ENCODE assay signal across 21 mouse cellular contexts in the genomic region with DNA sequence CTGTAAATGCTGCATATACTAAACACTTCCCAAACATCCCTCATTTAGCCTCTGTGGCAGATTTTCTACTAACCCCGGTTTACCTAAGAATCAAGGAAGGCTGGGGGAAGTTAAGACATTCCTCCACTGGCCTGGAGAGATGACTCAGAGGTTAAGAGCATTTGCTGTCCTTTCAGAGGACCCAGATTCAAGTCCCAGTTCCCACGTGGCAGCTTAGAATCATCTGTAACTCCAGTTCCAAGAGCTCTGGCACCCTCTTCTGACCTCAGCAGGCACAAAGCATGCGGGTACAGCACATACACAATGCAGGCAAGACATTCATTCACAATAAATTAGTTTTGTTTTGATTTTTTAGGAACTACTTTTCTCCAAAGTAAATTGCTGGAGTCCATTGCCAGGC. TPM values are rescaled to one million over a fixed set of nuclear protein-coding genes. Genes with fewer than 3 reads are reported as not detected.
A peak's percentile ranks its signal among the peaks of the same experiment; 100 is the strongest.
DNase-seq lines count a peak whose midpoint lies in the region; ATAC-seq and TF ChIP-seq lines count a peak whose summit lies in the region.
"Had no signal": no experiment of that assay in that cellular context is flagged by ENCODE, and none has a peak within 500 bp of the region (broad histone marks: within the 10 kb centered on the region; RNA-seq: fewer than 3 reads in every experiment).

No protein-coding gene starts in this region.

- H3K4me3 ChIP-seq in lung, adult 2 months (replicated peaks; ENCODE audit: extremely low read depth, low read depth, low read length): no peak overlapping the region
- no peak overlapping the region for H3K4me3 ChIP-seq in forebrain, embryonic 14.5 days (ENCODE audit: low read depth, low read length)
- H3K4me3 ChIP-seq: forebrain, embryonic 15.5 days; heart, embryonic 10.5 days; lung, embryonic 15.5 days; megakaryocyte, embryonic 14.5 days; neural tube, embryonic 13.5 days had no signal

- WGBS in lung, adult 2 months: 43% methylated on average over 3 of the region's 3 CpGs
- WGBS in forebrain, embryonic 14.5 days: 45% methylated on average over 3 of the region's 3 CpGs

- H3K9ac ChIP-seq in forebrain, embryonic 14.5 days (ENCODE audit: low read length): no peak overlapping the region
- H3K9ac ChIP-seq: forebrain, embryonic 15.5 days; lung, embryonic 15.5 days; neural tube, embryonic 13.5 days had no signal

- DNase-seq in CD4-positive, CD25-positive, alpha-beta regulatory T cell, adult 2 months (ENCODE audit: low read depth, low spot score): peak; percentile 36
- no peak for DNase-seq in lung, adult 2 months
- no peak for DNase-seq in lung, postnatal 10 days
- peak; percentile 26 for DNase-seq in ZHBTc4 (ENCODE audit: low read depth, low spot score)
- DNase-seq in cerebellum, adult 11-12 months: no peak
- no peak for DNase-seq in cerebellum, adult 8-10 months
- no peak for DNase-seq in forebrain, embryonic 14.5 days (ENCODE audit: low spot score)
- DNase-seq: adrenal gland, adult 8-10 months; cerebellum, adult 9-10 months; heart, postnatal 36 days; right cerebral cortex, postnatal 4 days; thymus, adult 2 months had no signal

- TF ChIP-seq CTCF in lung, adult 2 months (IDR thresholded peaks at IDR 0.05; ENCODE audit: insufficient read depth, low read length): 0 out of 2 replicates have a peak, but pooled peaks have one; percentile 7

- peaks cover 19% of the 10 kb centered on the region for H3K4me1 ChIP-seq in lung, adult 2 months (ENCODE audit: control insufficient read depth, insufficient read depth, low read length)
- peaks cover 15% of the 10 kb centered on the region for H3K4me1 ChIP-seq in forebrain, embryonic 14.5 days (ENCODE audit: control insufficient read depth, insufficient read depth, low read length)

- ATAC-seq in CD4-positive, CD25-positive, alpha-beta regulatory T cell, adult 4 months: no peak
- no peak for ATAC-seq in forebrain, embryonic 14.5 days
- ATAC-seq: forebrain, embryonic 15.5 days; hindbrain, postnatal 0 days had no signal

- no peaks in the 10 kb centered on the region for H3K36me3 ChIP-seq in forebrain, embryonic 14.5 days (ENCODE audit: control insufficient read depth, insufficient read depth, low read length)
- H3K36me3 ChIP-seq: forebrain, embryonic 15.5 days; heart, embryonic 10.5 days; lung, embryonic 15.5 days; neural tube, embryonic 13.5 days had no signal

- TF ChIP-seq POLR2A in lung, adult 2 months (IDR thresholded peaks at IDR 0.05; ENCODE audit: borderline replicate concordance, extremely low read depth, low read depth, low read length): no peak

- no peaks in the 10 kb centered on the region for H3K9me3 ChIP-seq in forebrain, embryonic 14.5 days (replicated peaks; ENCODE audit: control insufficient read depth, low read length)
- H3K9me3 ChIP-seq: forebrain, embryonic 15.5 days; heart, embryonic 10.5 days; lung, embryonic 15.5 days; megakaryocyte, embryonic 14.5 days; neural tube, embryonic 13.5 days had no signal

- no peaks in the 10 kb centered on the region for H3K27me3 ChIP-seq in forebrain, embryonic 14.5 days (replicated peaks; ENCODE audit: control insufficient read depth, insufficient read depth, low read length)
- H3K27me3 ChIP-seq: forebrain, embryonic 15.5 days; lung, embryonic 15.5 days; megakaryocyte, embryonic 14.5 days; neural tube, embryonic 13.5 days had no signal

- H3K27ac ChIP-seq in forebrain, embryonic 14.5 days (ENCODE audit: low read depth, low read length): no peak overlapping the region
- H3K27ac ChIP-seq: forebrain, embryonic 15.5 days; hindbrain, postnatal 0 days; neural tube, embryonic 13.5 days had no signal

- H3K4me2 ChIP-seq in forebrain, embryonic 14.5 days (ENCODE audit: low read length): no peak overlapping the region
- H3K4me2 ChIP-seq: forebrain, embryonic 15.5 days; lung, embryonic 15.5 days; neural tube, embryonic 13.5 days had no signal

RNA-seq across cellular contexts. Expression of gene Arl6ip5, which starts 1.3 kb away (rescaled TPM):
- polyA plus RNA-seq in CD4-positive, CD25-positive, alpha-beta regulatory T cell, adult 4 months (2017; shearing (Covaris generic)): 100 to 1,000 TPM; 189 to 278 TPM
- polyA plus RNA-seq in lung, adult 2 months (2012; rRNA removed): 63.2 and 80.0 TPM in 2 replicates
- polyA plus RNA-seq in forebrain, embryonic 14.5 days (2014; fragmentation: Nextera tagmentation; extraction: Ambion mirVana): 72.5 and 79.2 TPM in 2 replicates

RNA-seq across cellular contexts. Expression of gene Uba3, which starts 3.8 kb away (rescaled TPM):
- polyA plus RNA-seq in CD4-positive, CD25-positive, alpha-beta regulatory T cell, adult 4 months (2017; shearing (Covaris generic)): 10 to 100 TPM; 43.0 TPM
- 7.1 and 14.6 TPM in 2 replicates for polyA plus RNA-seq in lung, adult 2 months (2012; rRNA removed)
- polyA plus RNA-seq in forebrain, embryonic 14.5 days (2014; fragmentation: Nextera tagmentation; extraction: Ambion mirVana): 96.4 and 119 TPM in 2 replicates

RNA-seq across cellular contexts. Expression of gene Tmf1, which starts 30.3 kb away (rescaled TPM):
- 10 to 100 TPM; 41.0 to 50.8 TPM for polyA plus RNA-seq in CD4-positive, CD25-positive, alpha-beta regulatory T cell, adult 4 months (2017; shearing (Covaris generic))
- 3.1 and 3.8 TPM in 2 replicates for polyA plus RNA-seq in lung, adult 2 months (2012; rRNA removed)
- polyA plus RNA-seq in forebrain, embryonic 14.5 days (2014; fragmentation: Nextera tagmentation; extraction: Ambion mirVana): 30.9 and 36.3 TPM in 2 replicates

RNA-seq across cellular contexts. Expression of gene Lmod3, which starts 43.4 kb away (rescaled TPM):
- polyA plus RNA-seq in CD4-positive, CD25-positive, alpha-beta regulatory T cell, adult 4 months (2017; shearing (Covaris generic)): under 1 TPM in 1 of 2 experiments, not detected in 1; 0.24 TPM
- polyA plus RNA-seq in lung, adult 2 months (2012; rRNA removed): 0.22 and 2.0 TPM in 2 replicates
- not detected in 2 replicates for polyA plus RNA-seq in forebrain, embryonic 14.5 days (2014; fragmentation: Nextera tagmentation; extraction: Ambion mirVana)
- polyA plus RNA-seq: hindbrain, postnatal 0 days; kidney, embryonic 14.5 days; midbrain, postnatal 0 days had no signal

Comparison
In these comparisons a context has a peak if more than half of its experiments do, and no peak if none do; other contexts are left out.
1. DNase-seq: peak in CD4-positive, CD25-positive, alpha-beta regulatory T cell, adult 2 months (single experiment) and ZHBTc4 (single experiment); none in lung, adult 2 months (single experiment), lung, postnatal 10 days (single experiment), cerebellum, adult 11-12 months (single experiment), cerebellum, adult 8-10 months (single experiment) and forebrain, embryonic 14.5 days (single experiment).